Mouse (Mus musculus) limb, embryonic 11.5 days (tissue): ENCODE measurements at regions not wholly inside any gene's neighbourhood (a gene's known extent, or its start where the extent isn't known, plus 50 kb on each side); places are given as distances from the start of the nearest gene placed in this dataset.

Source experiments
- ATAC-seq: fragments of 200-750 bp; cut with Nextera tagmentation; 2 replicates; pipeline ENCODE4 v1.8.0; 2017; ENCODE audit warnings: low read depth; ENCODE audit not compliant: insufficient number of reproducible peaks, low FRiP score, low TSS enrichment
- DNase-seq: peaks from one replicate; pipeline ENCODE4 v3.0.0-alpha.2; 2015; ENCODE audit warnings: low spot score
- H3K27ac ChIP-seq: fragments of 300-500 bp; sonication (generic); replicated peaks from 2 replicates; pipeline ENCODE4 v1.5.1; 2014; ENCODE audit warnings: low read depth, mild to moderate bottlenecking, low read length
- H3K27me3 ChIP-seq: fragments of 300-500 bp; sonication (generic); 2 replicates; pipeline ENCODE4 v1.6.1; 2014; ENCODE audit warnings: mild to moderate bottlenecking, low read length, mixed read lengths; ENCODE audit not compliant: control insufficient read depth, insufficient read depth
- H3K36me3 ChIP-seq: fragments of 300-500 bp; sonication (generic); 2 replicates; pipeline ENCODE4 v1.6.1; 2014; ENCODE audit warnings: mild to moderate bottlenecking, low read length, moderate library complexity, mixed read lengths; ENCODE audit not compliant: control insufficient read depth, insufficient read depth
- H3K4me1 ChIP-seq: fragments of 300-500 bp; sonication (generic); 2 replicates; pipeline ENCODE4 v1.6.1; 2014; ENCODE audit warnings: low read length, mixed read lengths; ENCODE audit not compliant: control insufficient read depth, insufficient read depth
- H3K4me2 ChIP-seq: fragments of 300-500 bp; sonication (generic); 2 replicates; pipeline ENCODE4 v1.6.1; 2014; ENCODE audit warnings: low read depth, mild to moderate bottlenecking, moderate library complexity; ENCODE audit not compliant: severe bottlenecking
- H3K4me3 ChIP-seq: fragments of 300-500 bp; sonication (generic); 2 replicates; pipeline ENCODE4 v1.5.1; 2014; ENCODE audit warnings: low read depth, low read length
- H3K9ac ChIP-seq: fragments of 300-500 bp; sonication (generic); 2 replicates; pipeline ENCODE4 v1.6.1; 2014; ENCODE audit warnings: mild to moderate bottlenecking, low read length
- H3K9me3 ChIP-seq: fragments of 300-500 bp; sonication (generic); 2 replicates; pipeline ENCODE4 v1.6.1; 2016; ENCODE audit warnings: low read length; ENCODE audit not compliant: control insufficient read depth
- WGBS: fragments of 180-500 bp; shearing (Covaris S2); extraction: QIAGEN DNeasy Blood & Tissue Kit; methylation state at CpG from one replicate; pipeline ENCODE4 v1.1.7; 2014; 5-methylcytosine and 5-hydroxymethylcytosine counted together

- Histone ChIP-seq H3K4me1 (no peaks in the 10 kb centered on the region), H3K27ac (no peak overlapping the region), H3K9ac (no peak overlapping the region), H3K4me2 (no peak overlapping the region), H3K4me3 (no peak overlapping the region), H3K36me3 (no peaks in the 10 kb centered on the region), H3K27me3 (no peaks in the 10 kb centered on the region), H3K9me3 (no peaks in the 10 kb centered on the region; the same call in 1 of the 2 replicates)
- no peak for ATAC-seq
- WGBS, result 45% methylated on average over 15 of the region's 15 CpGs
- peak; percentile 40 for DNase-seq
Measured at GRCm38 (mm10) chr16:91156506-91156905, 61.6 kb upstream of the 4932438H23Rik start.

- Histone ChIP-seq H3K4me3 (no peak overlapping the region), H3K27me3 (no peaks in the 10 kb centered on the region), H3K27ac (no peak overlapping the region), H3K36me3 (no peaks in the 10 kb centered on the region), H3K9ac (no peak overlapping the region), H3K9me3 (no peaks in the 10 kb centered on the region), H3K4me2 (no peak overlapping the region), H3K4me1 (no peaks in the 10 kb centered on the region)
- WGBS, result 14% methylated on average over 8 of the region's 8 CpGs
- peak; percentile 48 for DNase-seq
- no peak for ATAC-seq
Measured at GRCm38 (mm10) chr16:91160679-91161078, 64.6 kb upstream of the Olig2 start.

GRCm38 (mm10) chr16:91161616-91162015 lies 63.6 kb upstream of the Olig2 start:
- Histone ChIP-seq H3K4me3 (no peak overlapping the region), H3K4me2 (no peak overlapping the region), H3K4me1 (no peaks in the 10 kb centered on the region), H3K9ac (no peak overlapping the region), H3K27ac (no peak overlapping the region), H3K27me3 (no peaks in the 10 kb centered on the region), H3K9me3 (no peaks in the 10 kb centered on the region), H3K36me3 (no peaks in the 10 kb centered on the region)
- no peak for DNase-seq
- ATAC-seq, result no peak
- 70% methylated on average over 6 of the region's 6 CpGs for WGBS

GRCm38 (mm10) chr16:91162381-91162780 lies 62.9 kb upstream of the Olig2 start:
- H3K9me3 ChIP-seq, result no peaks in the 10 kb centered on the region
- no peak overlapping the region for H3K4me2 ChIP-seq
- no peak for DNase-seq
- no peaks in the 10 kb centered on the region for H3K4me1 ChIP-seq
- H3K27ac ChIP-seq, result no peak overlapping the region
- ATAC-seq, result no peak
- no peak overlapping the region for H3K9ac ChIP-seq
- H3K27me3 ChIP-seq, result no peaks in the 10 kb centered on the region
- WGBS, result 69% methylated on average over 6 of the region's 6 CpGs
- H3K4me3 ChIP-seq, result no peak overlapping the region
- no peaks in the 10 kb centered on the region for H3K36me3 ChIP-seq

GRCm38 (mm10) chr16:91165906-91166305 lies 59.4 kb upstream of the Olig2 start:
- Histone ChIP-seq H3K9me3 (no peaks in the 10 kb centered on the region), H3K4me2 (no peak overlapping the region), H3K9ac (no peak overlapping the region), H3K36me3 (no peaks in the 10 kb centered on the region), H3K4me3 (no peak overlapping the region), H3K27me3 (peaks cover 10% of the 10 kb centered on the region; the same call in 1 of the 2 replicates), H3K27ac (no peak overlapping the region), H3K4me1 (peaks cover 6% of the 10 kb centered on the region)
- DNase-seq (no peak), ATAC-seq (no peak)
- 85% methylated on average over 4 of the region's 4 CpGs for WGBS

- Histone ChIP-seq H3K27me3 (peaks cover 10% of the 10 kb centered on the region; the same call in 1 of the 2 replicates), H3K4me1 (peaks cover 6% of the 10 kb centered on the region), H3K9ac (no peak overlapping the region), H3K9me3 (no peaks in the 10 kb centered on the region), H3K4me3 (no peak overlapping the region), H3K27ac (no peak overlapping the region), H3K36me3 (no peaks in the 10 kb centered on the region), H3K4me2 (no peak overlapping the region)
- DNase-seq, result no peak
- ATAC-seq, result no peak
Measured at GRCm38 (mm10) chr16:91166866-91167265, 58.4 kb upstream of the Olig2 start.

- Histone ChIP-seq H3K9me3 (no peaks in the 10 kb centered on the region), H3K9ac (no peak overlapping the region), H3K36me3 (no peaks in the 10 kb centered on the region), H3K27ac (no peak overlapping the region), H3K4me1 (peaks cover 6% of the 10 kb centered on the region), H3K4me2 (no peak overlapping the region), H3K27me3 (peaks cover 10% of the 10 kb centered on the region; the same call in 1 of the 2 replicates), H3K4me3 (no peak overlapping the region)
- DNase-seq (no peak), ATAC-seq (no peak)
- WGBS, result 50% methylated on average over 7 of the region's 7 CpGs
Measured at GRCm38 (mm10) chr16:91168398-91168797, 56.9 kb upstream of the Olig2 start.

- Histone ChIP-seq H3K4me3 (no peak overlapping the region; the same call in 1 of the 2 replicates), H3K4me1 (peaks cover 14% of the 10 kb centered on the region), H3K27ac (no peak overlapping the region), H3K4me2 (peak overlapping the region; percentile 46), H3K27me3 (peaks cover 10% of the 10 kb centered on the region; the same call in 1 of the 2 replicates), H3K9ac (no peak overlapping the region), H3K9me3 (no peaks in the 10 kb centered on the region), H3K36me3 (no peaks in the 10 kb centered on the region)
- DNase-seq, result peak; percentile 47
- under 1% methylated on average over 16 of the region's 16 CpGs for WGBS
- ATAC-seq, result no peak
Measured at GRCm38 (mm10) chr16:91169829-91170228, 55.4 kb upstream of the Olig2 start.

- Histone ChIP-seq H3K27ac (no peak overlapping the region), H3K27me3 (peaks cover 10% of the 10 kb centered on the region; the same call in 1 of the 2 replicates), H3K4me1 (peaks cover 17% of the 10 kb centered on the region), H3K4me3 (no peak overlapping the region), H3K9me3 (no peaks in the 10 kb centered on the region), H3K36me3 (no peaks in the 10 kb centered on the region), H3K9ac (no peak overlapping the region), H3K4me2 (no peak overlapping the region)
- WGBS, result 86% methylated on average over 14 of the region's 14 CpGs
- ATAC-seq, result no peak
- no peak for DNase-seq
Measured at GRCm38 (mm10) chr16:91171911-91172440, 53.3 kb upstream of the Olig2 start.
